Mouse (Mus musculus) MEL (cell line): ENCODE measurements around the gene Gm20388. TPM values are rescaled to one million over a fixed set of nuclear protein-coding genes. Genes with fewer than 3 reads are reported as not detected.
A peak's percentile ranks its signal among the peaks of the same experiment; 100 is the strongest.

Source experiments
- DNase-seq: peaks from one replicate; pipeline ENCODE4 v3.0.0; 2011; ENCODE audit warnings: low read depth, low spot score
- H3K27ac ChIP-seq: 2 replicates; pipeline ENCODE4 v1.5.1; 2012; ENCODE audit warnings: low read depth, mild to moderate bottlenecking, control low read depth, low read length, moderate library complexity; ENCODE audit not compliant: control insufficient read depth
- H3K27me3 ChIP-seq, 2 experiments: fragments of 150-350 bp in 1 of 2; sonication (generic) in 1 of 2; 2 replicates each; pipeline ENCODE4 v1.6.1; 2012; ENCODE audit warnings: low read length in 2 of 2, mild to moderate bottlenecking in 2 of 2, improper control_type of control experiment in 1 of 2, moderate library complexity in 1 of 2; ENCODE audit not compliant: insufficient read depth in 2 of 2, control insufficient read depth in 1 of 2
- H3K36me3 ChIP-seq, 2 experiments: 2 replicates each; pipeline ENCODE4 v1.6.1; 2012 to 2014; ENCODE audit warnings: low read length in 2 of 2, improper control_type of control experiment in 1 of 2, inconsistent platforms in 1 of 2, mild to moderate bottlenecking in 1 of 2; ENCODE audit not compliant: insufficient read depth in 2 of 2, control insufficient read depth in 1 of 2
- H3K4me1 ChIP-seq, 2 experiments: fragments of 150-350 bp in 1 of 2; sonication (generic) in 1 of 2; 2 replicates each; pipeline ENCODE4 v1.6.1; 2012; ENCODE audit warnings: low read length in 2 of 2, improper control_type of control experiment in 1 of 2, mild to moderate bottlenecking in 1 of 2; ENCODE audit not compliant: insufficient read depth in 2 of 2, control insufficient read depth in 1 of 2
- H3K4me3 ChIP-seq, 2 experiments: fragments of 150-350 bp in 1 of 2; sonication (generic) in 1 of 2; 2 replicates each; pipeline ENCODE4 v1.5.1; 2012; ENCODE audit warnings: low read depth in 2 of 2, low read length in 2 of 2, mild to moderate bottlenecking in 2 of 2, moderate library complexity in 2 of 2, control low read depth in 1 of 2, improper control_type of control experiment in 1 of 2; ENCODE audit not compliant: control insufficient read depth in 1 of 2, insufficient read depth in 1 of 2
- H3K79me2 ChIP-seq: 2 replicates; pipeline ENCODE4 v1.6.1; 2012; ENCODE audit warnings: mild to moderate bottlenecking, low read length, moderate library complexity; ENCODE audit not compliant: control insufficient read depth, poor library complexity, insufficient read depth
- H3K9ac ChIP-seq: 2 replicates; pipeline ENCODE4 v1.6.1; 2012; ENCODE audit warnings: low read depth, mild to moderate bottlenecking, control low read depth, low read length, moderate library complexity; ENCODE audit not compliant: control insufficient read depth, poor library complexity, severe bottlenecking
- H3K9me3 ChIP-seq: fragments of 150-350 bp; sonication (generic); replicated peaks from 2 replicates; pipeline ENCODE4 v1.6.1; 2012; ENCODE audit warnings: mild to moderate bottlenecking, low read length, improper control_type of control experiment, moderate library complexity; ENCODE audit not compliant: insufficient read depth
- CHD2 ChIP-seq: IDR thresholded peaks from 2 replicates; pipeline ENCODE4 v1.6.1; 2011; ENCODE audit warnings: low read length, improper control_type of control experiment
- CTCF ChIP-seq, 3 experiments: IDR thresholded peaks in 2 of 3; conservative IDR thresholded peaks in 1 of 3; 2 replicates each; pipeline ENCODE4 v1.5.1; 2011 to 2012; ENCODE audit warnings: low read length in 3 of 3, low read depth in 2 of 3, mild to moderate bottlenecking in 2 of 3, improper control_type of control experiment in 1 of 3, inconsistent platforms in 1 of 3, mixed read lengths in 1 of 3, moderate library complexity in 1 of 3; ENCODE audit not compliant: control insufficient read depth in 1 of 3, insufficient read depth in 1 of 3, poor library complexity in 1 of 3, severe bottlenecking in 1 of 3
- E2F4 ChIP-seq: IDR thresholded peaks from 2 replicates; pipeline ENCODE4 v1.6.1; 2011; ENCODE audit warnings: low read depth, low read length, improper control_type of control experiment, borderline replicate concordance
- EP300 ChIP-seq, 2 experiments: IDR thresholded peaks; 2 replicates each; pipeline ENCODE4 v1.6.1; 2011; ENCODE audit warnings: improper control_type of control experiment in 2 of 2, low read length in 2 of 2, low read depth in 1 of 2, mild to moderate bottlenecking in 1 of 2
- ETS1 ChIP-seq: IDR thresholded peaks from 2 replicates; pipeline ENCODE4 v1.6.1; 2012; ENCODE audit warnings: low read depth, mild to moderate bottlenecking, inconsistent platforms, low read length, improper control_type of control experiment, moderate library complexity
- GATA1 ChIP-seq: IDR thresholded peaks from 2 replicates; pipeline ENCODE4 v1.6.1; 2011; ENCODE audit warnings: low read depth, low read length, improper control_type of control experiment
- MAFK ChIP-seq: IDR thresholded peaks from 2 replicates; pipeline ENCODE4 v1.6.1; 2011; ENCODE audit warnings: low read depth, mild to moderate bottlenecking, low read length, improper control_type of control experiment, borderline replicate concordance
- MAX ChIP-seq: IDR thresholded peaks from 2 replicates; pipeline ENCODE4 v1.6.1; 2011; ENCODE audit warnings: low read length, improper control_type of control experiment
- MYC ChIP-seq: IDR thresholded peaks from 2 replicates; pipeline ENCODE4 v1.6.1; 2011; ENCODE audit warnings: low read depth, mild to moderate bottlenecking, low read length, improper control_type of control experiment, moderate library complexity
- TAL1 ChIP-seq: IDR thresholded peaks from 2 replicates; pipeline ENCODE4 v1.6.1; 2012; ENCODE audit warnings: mild to moderate bottlenecking, inconsistent platforms, low read length, moderate library complexity, mixed read lengths
- TBP ChIP-seq: IDR thresholded peaks from 2 replicates; pipeline ENCODE4 v1.8.0; 2011; ENCODE audit warnings: low read depth, low read length, improper control_type of control experiment
- TCF12 ChIP-seq: IDR thresholded peaks from 2 replicates; pipeline ENCODE4 v1.6.1; 2014; ENCODE audit warnings: low read depth, mild to moderate bottlenecking, inconsistent platforms, low read length, improper control_type of control experiment, moderate library complexity
- UBTF ChIP-seq: IDR thresholded peaks from 2 replicates; pipeline ENCODE4 v1.6.1; 2012; ENCODE audit warnings: low read depth, mild to moderate bottlenecking, inconsistent platforms, low read length, improper control_type of control experiment, moderate library complexity, borderline replicate concordance; ENCODE audit not compliant: insufficient read depth
- ZC3H11A ChIP-seq: IDR thresholded peaks from 2 replicates; pipeline ENCODE4 v1.6.1; 2012; ENCODE audit warnings: low read depth, mild to moderate bottlenecking, inconsistent platforms, low read length, improper control_type of control experiment
- ZKSCAN1 ChIP-seq: IDR thresholded peaks from 2 replicates; pipeline ENCODE4 v1.6.1; 2012; ENCODE audit warnings: low read depth, mild to moderate bottlenecking, inconsistent platforms, low read length, improper control_type of control experiment, moderate library complexity
- ZMIZ1 ChIP-seq: IDR thresholded peaks from 2 replicates; pipeline ENCODE4 v1.6.1; 2012; ENCODE audit warnings: low read depth, mild to moderate bottlenecking, inconsistent platforms, low read length, improper control_type of control experiment, moderate library complexity
- ZNF384 ChIP-seq: IDR thresholded peaks from 2 replicates; pipeline ENCODE4 v1.6.1; 2012; ENCODE audit warnings: low read depth, mild to moderate bottlenecking, inconsistent platforms, low read length, improper control_type of control experiment
- polyA plus RNA-seq, 2 experiments: library from polyadenylated mRNA; stranded (reverse) in 1 of 2; unstranded in 1 of 2; fragments of >175 nt in 1 of 2; fragments of >200 nt in 1 of 2; gene quantifications; 2 replicates each; pipeline versions ENCODE4 v1.2.1 to v1.2.4; 2012; ENCODE audit warnings: low replicate concordance in 2 of 2, low read depth in 1 of 2; ENCODE audit not compliant: insufficient read length in 2 of 2, insufficient read depth in 1 of 2, missing spikeins in 1 of 2
- total RNA-seq: library from RNA; depleted of rRNA; stranded (reverse); fragments of 300-350 nt; gene quantifications from 2 replicates; pipeline ENCODE4 v1.2.3, GENCODE M21; 2012

Gm20388 gene
- total and polyA plus RNA-seq, 3 experiments: 11.1 to 17.8 TPM; not detected in 1

DNA sequence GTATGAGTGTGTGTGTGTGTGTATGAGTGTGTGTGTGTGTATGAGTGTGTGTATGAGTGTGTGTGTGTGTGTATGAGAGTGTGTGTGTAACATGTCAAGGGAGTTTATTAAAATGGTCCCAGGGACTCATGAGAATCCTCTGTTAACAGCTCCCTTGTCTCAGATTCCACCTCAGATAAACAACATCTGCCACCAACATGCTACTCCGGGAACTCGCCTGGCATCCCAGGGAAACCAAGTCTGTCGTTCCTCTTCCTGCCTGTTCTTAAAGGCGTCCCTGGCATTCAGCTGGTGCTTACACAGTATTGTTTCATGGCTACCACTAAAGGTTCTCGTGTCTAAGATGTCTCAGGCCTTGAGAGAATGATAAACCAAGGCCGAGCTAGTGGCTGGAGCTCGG is 3933.7 kb downstream of the Gm20388 start:
- peaks cover 29% of the 10 kb centered on the region; the same call in 1 of the 2 replicates for H3K79me2 ChIP-seq
- no peaks in the 10 kb centered on the region for H3K9me3 ChIP-seq
- peaks cover 0 to 8% of the 10 kb centered on the region in 2 experiments; a peak in 1 of 4 replicates for H3K4me1 ChIP-seq
- DNase-seq: no peak
- peaks cover 2 to 3% of the 10 kb centered on the region in 2 experiments; a peak in 2 of 4 replicates for H3K36me3 ChIP-seq
- TF ChIP-seq TBP (no peak), CHD2 (no peak), ETS1 (no peak), TAL1 (no peak), MYC (no peak), GATA1 (no peak), ZNF384 (no peak)
- no peak overlapping the region for H3K4me3 ChIP-seq
- no peak overlapping the region for H3K27ac ChIP-seq
- no peaks in the 10 kb centered on the region for H3K27me3 ChIP-seq
- H3K9ac ChIP-seq: no peak overlapping the region

DNA sequence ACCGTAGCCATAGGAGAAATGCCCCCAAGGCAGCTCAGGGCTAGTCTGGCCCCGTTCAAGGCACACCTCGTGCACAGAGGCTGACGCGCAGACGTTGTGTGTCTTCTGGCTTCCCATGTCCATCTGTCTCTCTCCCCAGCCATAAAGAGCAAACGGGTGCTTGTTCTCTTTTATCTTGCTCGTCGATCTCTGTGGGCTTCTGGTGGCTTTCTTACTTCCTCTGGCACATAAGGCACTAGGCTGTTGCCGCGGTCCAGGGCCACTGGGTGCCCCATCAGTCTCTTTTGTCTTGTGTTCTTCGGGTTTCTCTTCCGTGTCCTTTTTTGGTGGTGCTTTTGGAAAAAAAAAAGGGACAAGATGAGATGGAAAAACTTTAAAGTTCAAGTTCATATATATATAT is 3934.5 kb downstream of the Gm20388 start:
- Histone ChIP-seq H3K36me3 (peaks cover 2 to 3% of the 10 kb centered on the region in 2 experiments; a peak in 2 of 4 replicates), H3K27ac (no peak overlapping the region), H3K79me2 (peaks cover 36% of the 10 kb centered on the region), H3K4me3 (no peak overlapping the region), H3K4me1 (peaks cover 0 to 8% of the 10 kb centered on the region in 2 experiments; a peak in 1 of 4 replicates), H3K9me3 (no peaks in the 10 kb centered on the region), H3K9ac (no peak overlapping the region), H3K27me3 (no peaks in the 10 kb centered on the region)
- DNase-seq: no peak
- TF ChIP-seq GATA1 (peak; percentile 81), ZKSCAN1 (no peak)

GRCm38 (mm10) chr8:123845991-123846390 is 3935.3 kb downstream of the Gm20388 start:
- Histone ChIP-seq H3K4me3 (no peak overlapping the region), H3K27me3 (no peaks in the 10 kb centered on the region), H3K27ac (no peak overlapping the region), H3K36me3 (peaks cover 2 to 3% of the 10 kb centered on the region in 2 experiments; a peak in 2 of 4 replicates), H3K9me3 (no peaks in the 10 kb centered on the region), H3K79me2 (peaks cover 40% of the 10 kb centered on the region), H3K4me1 (peaks cover 0 to 8% of the 10 kb centered on the region in 2 experiments; a peak in 1 of 4 replicates), H3K9ac (no peak overlapping the region)
- TF ChIP-seq UBTF (no peak), EP300 (IDR thresholded peaks at IDR 0.05; ENCODE audit: low read depth in 1 of 2, low read length in 2 of 2) (no peak), E2F4 (no peak), TCF12 (no peak), ZC3H11A (no peak), CTCF (IDR thresholded peaks at IDR 0.05 in 2 of 3, conservative IDR thresholded peaks at IDR 0.05 in 1 of 3; ENCODE audit: control insufficient read depth in 1 of 3, insufficient read depth in 1 of 3, low read depth in 2 of 3, low read length in 3 of 3, poor library complexity in 1 of 3, severe bottlenecking in 1 of 3) (no peak), MAFK (no peak), MYC (no peak), MAX (no peak), ETS1 (no peak), ZMIZ1 (no peak)
- no peak for DNase-seq
